Mouse (Mus musculus): ENCODE data around the gene Slc7a5. TPM values are rescaled to one million over a fixed set of nuclear protein-coding genes. Genes with fewer than 3 reads are reported as not detected.

Slc7a5 gene
- polyA plus RNA-seq, 1 experiment from 2014 or later: 10.5 TPM

GRCm38 (mm10) chr8:121912831-121913230, 5.3 kb upstream of the Slc7a5 start:
- DNase-seq (no peak), ATAC-seq (no peak)
- Histone ChIP-seq H3K4me3 (ENCODE audit: low read depth, low read length) (no peak overlapping the region), H3K27me3 (ENCODE audit: insufficient read depth, low read length) (no peaks in the 10 kb centered on the region), H3K4me1 (ENCODE audit: insufficient read depth) (peaks cover 14% of the 10 kb centered on the region), H3K4me2 (ENCODE audit: low read depth, low read length) (no peak overlapping the region), H3K9me3 (ENCODE audit: low read length) (no peaks in the 10 kb centered on the region), H3K36me3 (replicated peaks; ENCODE audit: insufficient read depth, low read length) (no peaks in the 10 kb centered on the region), H3K9ac (replicated peaks) (no peak overlapping the region), H3K27ac (ENCODE audit: low read depth) (no peak overlapping the region)
- WGBS (ENCODE audit: insufficient replicate concordance): 70% methylated on average over 3 of the region's 3 CpGs
- no peak for TF ChIP-seq EP300 (IDR thresholded peaks at IDR 0.05; ENCODE audit: low read depth)
- no peak for TF ChIP-seq CTCF (IDR thresholded peaks at IDR 0.05; ENCODE audit: low read depth)

- H3K27me3 ChIP-seq (ENCODE audit: insufficient read depth, low read length): no peaks in the 10 kb centered on the region
- H3K27ac ChIP-seq (ENCODE audit: low read depth): no peak overlapping the region
- no peak for DNase-seq
- H3K9ac ChIP-seq (replicated peaks): no peak overlapping the region
- no peaks in the 10 kb centered on the region for H3K36me3 ChIP-seq (replicated peaks; ENCODE audit: insufficient read depth, low read length)
- TF ChIP-seq EP300 (IDR thresholded peaks at IDR 0.05; ENCODE audit: low read depth) (no peak), CTCF (IDR thresholded peaks at IDR 0.05; ENCODE audit: low read depth) (no peak)
- no peaks in the 10 kb centered on the region for H3K9me3 ChIP-seq (ENCODE audit: low read length)
- H3K4me1 ChIP-seq (ENCODE audit: insufficient read depth): peaks cover 18% of the 10 kb centered on the region
- ATAC-seq: no peak
- H3K4me3 ChIP-seq (ENCODE audit: low read depth, low read length): no peak overlapping the region
- H3K4me2 ChIP-seq (ENCODE audit: low read depth, low read length): no peak overlapping the region
- WGBS (ENCODE audit: insufficient replicate concordance): 59% methylated on average over 7 of the region's 7 CpGs
These were observed 4.5 kb upstream of the Slc7a5 start for GRCm38 (mm10) chr8:121911987-121912386.

DNA sequence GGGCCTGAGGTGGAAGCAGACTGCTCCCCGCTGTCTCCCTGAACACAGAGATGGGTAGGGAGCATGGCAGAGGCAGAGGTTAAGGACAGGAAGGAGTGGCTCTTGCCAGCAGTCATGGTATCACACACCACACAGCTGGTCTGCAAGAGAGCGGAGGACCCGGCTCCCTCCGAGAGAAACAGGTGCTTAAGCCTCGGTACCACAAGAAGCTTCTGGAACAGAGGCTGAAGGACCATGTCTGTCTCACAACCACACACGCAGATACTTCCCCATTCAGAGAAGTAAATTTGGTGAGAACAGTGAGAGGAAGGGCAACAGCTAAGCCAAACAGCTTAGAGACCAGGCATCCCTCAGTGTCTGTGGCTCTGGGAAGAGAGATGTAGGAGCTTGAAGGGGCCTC, 3.9 kb upstream of the Slc7a5 start:
- Histone ChIP-seq H3K36me3 (replicated peaks; ENCODE audit: insufficient read depth, low read length) (no peaks in the 10 kb centered on the region), H3K4me1 (ENCODE audit: insufficient read depth) (peaks cover 23% of the 10 kb centered on the region), H3K27ac (ENCODE audit: low read depth) (no peak overlapping the region), H3K4me2 (ENCODE audit: low read depth, low read length) (no peak overlapping the region), H3K9me3 (ENCODE audit: low read length) (no peaks in the 10 kb centered on the region), H3K9ac (replicated peaks) (no peak overlapping the region), H3K27me3 (ENCODE audit: insufficient read depth, low read length) (no peaks in the 10 kb centered on the region), H3K4me3 (ENCODE audit: low read depth, low read length) (no peak overlapping the region)
- DNase-seq: no peak
- ATAC-seq: no peak
- no peak for TF ChIP-seq CTCF (IDR thresholded peaks at IDR 0.05; ENCODE audit: low read depth)
- no peak for TF ChIP-seq EP300 (IDR thresholded peaks at IDR 0.05; ENCODE audit: low read depth)
- WGBS (ENCODE audit: insufficient replicate concordance): 55% methylated on average over 6 of the region's 6 CpGs

- Histone ChIP-seq H3K4me1 (ENCODE audit: insufficient read depth) (peaks cover 26% of the 10 kb centered on the region), H3K4me2 (ENCODE audit: low read depth, low read length) (no peak overlapping the region), H3K27me3 (ENCODE audit: insufficient read depth, low read length) (no peaks in the 10 kb centered on the region), H3K27ac (ENCODE audit: low read depth) (no peak overlapping the region), H3K9me3 (ENCODE audit: low read length) (no peaks in the 10 kb centered on the region), H3K4me3 (ENCODE audit: low read depth, low read length) (no peak overlapping the region), H3K9ac (replicated peaks) (no peak overlapping the region), H3K36me3 (replicated peaks; ENCODE audit: insufficient read depth, low read length) (no peaks in the 10 kb centered on the region)
- TF ChIP-seq CTCF (IDR thresholded peaks at IDR 0.05; ENCODE audit: low read depth): peak; percentile 86
- TF ChIP-seq EP300 (IDR thresholded peaks at IDR 0.05; ENCODE audit: low read depth): 0 out of 2 replicates have a peak, but pooled peaks have one; percentile 37
- 2% methylated on average over 6 of the region's 6 CpGs for WGBS (ENCODE audit: insufficient replicate concordance)
- ATAC-seq: no peak
- DNase-seq: peak; percentile 84
These were observed 2.2 kb upstream of the Slc7a5 start for GRCm38 (mm10) chr8:121909663-121910062.

GRCm38 (mm10) chr8:121909148-121909541, 1.7 kb upstream of the Slc7a5 start:
- no peak overlapping the region for H3K4me3 ChIP-seq (ENCODE audit: low read depth, low read length)
- H3K36me3 ChIP-seq (replicated peaks; ENCODE audit: insufficient read depth, low read length): no peaks in the 10 kb centered on the region
- no peaks in the 10 kb centered on the region for H3K9me3 ChIP-seq (ENCODE audit: low read length)
- no peaks in the 10 kb centered on the region for H3K27me3 ChIP-seq (ENCODE audit: insufficient read depth, low read length)
- 47% methylated on average over 8 of the region's 8 CpGs for WGBS (ENCODE audit: insufficient replicate concordance)
- no peak overlapping the region for H3K4me2 ChIP-seq (ENCODE audit: low read depth, low read length)
- no peak for DNase-seq
- H3K4me1 ChIP-seq (ENCODE audit: insufficient read depth): peaks cover 28% of the 10 kb centered on the region
- no peak for ATAC-seq
- no peak for TF ChIP-seq EP300 (IDR thresholded peaks at IDR 0.05; ENCODE audit: low read depth)
- no peak for TF ChIP-seq CTCF (IDR thresholded peaks at IDR 0.05; ENCODE audit: low read depth)
- no peak overlapping the region for H3K27ac ChIP-seq (ENCODE audit: low read depth)
- no peak overlapping the region for H3K9ac ChIP-seq (replicated peaks)

DNA sequence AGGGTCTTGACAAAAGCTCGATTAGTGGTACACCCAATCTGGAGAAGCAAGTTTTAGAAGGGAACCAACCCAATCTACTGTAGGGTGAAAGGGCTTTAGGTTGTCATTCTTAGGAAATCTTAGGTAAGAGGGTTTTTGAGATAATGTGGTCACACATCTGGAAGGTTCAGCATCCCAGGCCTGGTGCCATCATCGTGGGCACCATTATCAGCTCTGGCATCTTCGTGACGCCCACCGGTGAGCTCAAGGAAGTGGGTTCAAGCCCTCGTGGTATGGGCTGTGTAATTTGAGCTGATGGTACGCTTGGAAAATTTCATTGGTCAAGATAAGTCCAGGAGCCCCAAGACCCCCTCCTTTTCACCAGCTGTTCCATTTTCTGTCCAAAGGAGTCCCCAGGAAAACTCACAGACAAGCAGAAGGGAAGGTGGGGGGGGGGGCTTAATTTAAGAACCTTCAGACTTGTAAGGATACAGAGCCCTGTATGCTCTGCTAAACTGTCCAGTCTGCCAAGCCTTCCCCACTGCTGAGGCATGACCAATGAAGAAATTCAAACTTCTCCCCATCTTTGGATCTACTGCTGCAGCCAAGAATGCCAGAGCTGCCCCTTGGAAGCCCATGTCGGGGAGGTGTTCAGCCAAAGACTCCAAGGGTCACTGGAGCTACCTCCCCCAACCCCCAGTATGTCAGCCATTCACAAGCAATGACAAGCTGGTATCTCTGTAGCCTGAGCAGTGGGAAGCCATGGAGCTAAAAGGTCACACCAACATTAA, 1.1 kb upstream of the Slc7a5 start:
- no peak overlapping the region for H3K27ac ChIP-seq (ENCODE audit: low read depth)

More for the DNA sequence above, 1.1 kb upstream of the Slc7a5 start:
- Histone ChIP-seq H3K4me3 (ENCODE audit: low read depth, low read length) (0 out of 2 replicates have a peak overlapping the region, but pooled peaks have one; percentile 97), H3K4me1 (ENCODE audit: insufficient read depth) (peaks cover 28% of the 10 kb centered on the region), H3K9me3 (ENCODE audit: low read length) (no peaks in the 10 kb centered on the region), H3K4me2 (ENCODE audit: low read depth, low read length) (peak overlapping the region; percentile 99), H3K36me3 (replicated peaks; ENCODE audit: insufficient read depth, low read length) (no peaks in the 10 kb centered on the region), H3K9ac (replicated peaks) (no peak overlapping the region), H3K27me3 (ENCODE audit: insufficient read depth, low read length) (no peaks in the 10 kb centered on the region)
- DNase-seq (no peak), ATAC-seq (no peak)
- no peak for TF ChIP-seq EP300 (IDR thresholded peaks at IDR 0.05; ENCODE audit: low read depth)
- TF ChIP-seq CTCF (IDR thresholded peaks at IDR 0.05; ENCODE audit: low read depth): no peak
- 36% methylated on average over 8 of the region's 8 CpGs for whole genome bisulfite sequencing (ENCODE audit: insufficient replicate concordance)

All from liver, postnatal 0 days (tissue).